ENCODE assay signal across 20 mouse cellular contexts in genomic region chr10:87750972-87751371, GRCm38 (mm10).
"Had no signal": no experiment of that assay in that cellular context is flagged by ENCODE, and none has a peak within 500 bp of the region (broad histone marks: within the 10 kb centered on the region; RNA-seq: fewer than 3 reads in every experiment).

No protein-coding gene starts in this region.

- ATAC-seq: hindbrain, embryonic 16.5 days; inflammation-experienced regulatory T-cells, adult 6 months; intestine, embryonic 15.5 days; intestine, postnatal 0 days had no signal

- H3K4me2 ChIP-seq: heart, embryonic 11.5 days; heart, embryonic 13.5 days; heart, embryonic 15.5 days; hindbrain, embryonic 12.5 days; hindbrain, embryonic 14.5 days; intestine, embryonic 15.5 days; limb, embryonic 13.5 days; limb, embryonic 15.5 days had no signal

- H3K27me3 ChIP-seq: heart, embryonic 13.5 days; heart, embryonic 15.5 days; hindbrain, embryonic 12.5 days; intestine, embryonic 15.5 days; limb, embryonic 15.5 days had no signal

- H3K9ac ChIP-seq: heart, embryonic 13.5 days; heart, embryonic 15.5 days; hindbrain, embryonic 12.5 days; hindbrain, embryonic 14.5 days; intestine, embryonic 15.5 days; limb, embryonic 13.5 days; limb, embryonic 15.5 days had no signal

- DNase-seq: heart, postnatal 14 days; heart, postnatal 4 days; kidney, postnatal 10 days; kidney, postnatal 4 days; layer of hippocampus, adult 9-11 months; layer of hippocampus, postnatal 36 days; left cerebral cortex, postnatal 4 days had no signal

- H3K4me1 ChIP-seq: heart, embryonic 13.5 days; heart, embryonic 15.5 days; hindbrain, embryonic 10.5 days; hindbrain, embryonic 12.5 days; intestine, embryonic 15.5 days; limb, embryonic 13.5 days; limb, embryonic 15.5 days had no signal

- H3K4me3 ChIP-seq: heart, adult 2 months; heart, embryonic 13.5 days; heart, embryonic 15.5 days; hindbrain, embryonic 10.5 days; hindbrain, embryonic 12.5 days; intestine, embryonic 15.5 days; limb, embryonic 13.5 days; limb, embryonic 15.5 days had no signal

- H3K27ac ChIP-seq: heart, adult 2 months; heart, embryonic 13.5 days; heart, embryonic 15.5 days; hindbrain, embryonic 10.5 days; hindbrain, embryonic 12.5 days; hindbrain, embryonic 14.5 days; intestine, embryonic 15.5 days; limb, embryonic 13.5 days; limb, embryonic 15.5 days had no signal

- H3K9me3 ChIP-seq: heart, embryonic 13.5 days; heart, embryonic 15.5 days; hindbrain, embryonic 10.5 days; hindbrain, embryonic 12.5 days; intestine, embryonic 15.5 days; limb, embryonic 13.5 days; limb, embryonic 15.5 days had no signal

- H3K36me3 ChIP-seq: heart, embryonic 13.5 days; heart, embryonic 15.5 days; hindbrain, embryonic 10.5 days; hindbrain, embryonic 12.5 days; intestine, embryonic 15.5 days; limb, embryonic 13.5 days; limb, embryonic 15.5 days had no signal
